Mouse (Mus musculus) bone marrow macrophage, adult 2 months (primary cell): ENCODE measurements at regions not wholly inside any gene's neighbourhood (a gene's known extent, or its start where the extent isn't known, plus 50 kb on each side); places are given as distances from the start of the nearest gene placed in this dataset.

Experiments
- CTCF ChIP-seq: IDR thresholded peaks from 2 replicates; pipeline ENCODE4 v1.5.1; 2012; ENCODE audit warnings: low read depth, mild to moderate bottlenecking, low read length, moderate library complexity
- POLR2A ChIP-seq: IDR thresholded peaks from 2 replicates; pipeline ENCODE4 v1.6.1; 2012; ENCODE audit warnings: mild to moderate bottlenecking, low read depth, low read length, borderline replicate concordance

DNA sequence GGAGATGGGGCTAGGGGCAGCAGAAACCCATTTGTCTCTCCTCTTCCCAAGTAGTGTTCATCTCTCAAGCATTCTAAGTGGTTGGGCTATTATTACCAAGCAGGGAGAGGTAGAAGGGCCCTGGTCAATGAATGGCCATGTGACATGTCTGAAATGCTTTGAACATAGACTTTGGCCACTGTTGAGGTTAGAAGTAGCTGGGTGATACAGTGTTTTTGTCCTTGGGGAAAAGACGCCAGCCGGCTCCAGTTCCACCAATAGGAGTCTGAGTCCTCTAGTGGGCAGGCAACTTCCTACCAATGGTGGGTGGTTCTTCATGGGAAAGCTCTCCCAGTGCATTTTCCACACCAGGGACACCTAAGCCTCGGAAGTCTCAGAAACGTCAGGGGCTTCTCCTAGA lies 497.3 kb upstream of the Mgmt start:
- TF ChIP-seq POLR2A (no peak), CTCF (no peak)
